Mouse (Mus musculus): ENCODE results near the gene Acvr1b.

- TF ChIP-seq ETS1 (conservative IDR thresholded peaks at IDR 0.05; ENCODE audit: low read depth, low read length): no peak
- TF ChIP-seq CTCF (conservative IDR thresholded peaks at IDR 0.05 in 1 of 2, IDR thresholded peaks at IDR 0.05 in 1 of 2; ENCODE audit: low read depth in 2 of 2, low read length in 2 of 2): no peak
- TF ChIP-seq POLR2A (IDR thresholded peaks at IDR 0.05; ENCODE audit: low read depth, low read length): no peak
- no peak for TF ChIP-seq EP300 (IDR thresholded peaks at IDR 0.05; ENCODE audit: low read length)
- TF ChIP-seq MAX (IDR thresholded peaks at IDR 0.05; ENCODE audit: low read length): no peak
- no peak for TF ChIP-seq MEF2A (IDR thresholded peaks at IDR 0.05; ENCODE audit: borderline replicate concordance, low read depth, low read length)
- no peak for TF ChIP-seq POLR2AphosphoS2 (IDR thresholded peaks at IDR 0.05; ENCODE audit: low read depth, low read length)
- no peak for TF ChIP-seq JUND (conservative IDR thresholded peaks at IDR 0.05; ENCODE audit: low read depth, low read length)
- no peak for TF ChIP-seq MYC (IDR thresholded peaks at IDR 0.05; ENCODE audit: low read depth, low read length)
These were observed 87.2 kb downstream of the Acvr1b start for GRCm38 (mm10) chr15:101260874-101261622.
